Mouse (Mus musculus): ENCODE results near the gene Rgl2.
"Not testable (repeated sequence)": the region's sequence is repeated elsewhere in the genome, so short reads cannot be mapped to it uniquely, and the experiment has no call there.

Gene Rgl2

DNA sequence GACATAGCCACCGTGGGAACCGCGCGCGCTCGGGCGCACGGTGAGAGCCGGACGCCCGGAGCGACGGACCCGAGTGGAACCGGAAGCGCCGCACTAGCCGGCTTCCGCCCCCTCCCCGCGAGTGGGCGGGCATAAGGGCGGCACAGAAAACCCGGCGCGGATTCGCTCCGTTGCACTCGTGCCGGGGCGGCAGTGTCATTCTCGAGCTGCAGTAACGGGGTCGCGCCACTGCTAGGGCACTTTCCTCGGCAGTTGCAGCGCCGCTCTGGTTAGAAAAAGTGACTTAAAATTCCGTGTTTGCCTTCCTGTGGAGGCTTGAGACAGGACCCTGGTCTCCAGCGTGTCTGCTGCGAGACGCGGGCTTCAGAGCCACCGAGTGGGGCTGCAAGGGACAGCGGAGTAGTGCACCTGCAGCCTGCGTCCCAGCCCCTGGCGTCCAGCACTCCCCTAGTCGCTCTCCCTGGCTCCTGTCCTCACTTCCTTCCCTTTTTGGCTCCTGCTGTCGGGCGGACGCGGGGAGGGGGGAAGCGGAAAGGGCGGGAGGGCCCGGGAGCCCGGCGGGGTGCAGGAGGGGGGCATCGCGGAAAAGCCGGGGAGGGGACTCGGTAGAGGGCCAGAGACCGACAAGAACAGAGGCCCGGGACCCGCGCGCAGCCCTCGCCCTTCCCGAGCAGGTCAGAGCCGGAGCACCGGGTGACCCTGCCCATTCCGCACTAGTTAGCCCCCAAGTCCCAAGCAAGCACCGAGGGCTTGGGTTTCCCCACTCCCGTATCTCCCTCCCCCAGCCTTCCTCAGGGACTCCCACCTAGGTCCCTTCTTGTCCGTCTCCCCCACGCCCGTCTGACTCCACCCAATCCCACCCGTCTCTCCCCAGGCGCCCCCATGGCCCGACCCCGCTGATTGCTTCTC is at the start of gene Rgl2:
Gene Rgl2, plus strand, starts transcription at position 173 of the 909 bp plus-strand sequence.
- peak; percentile 95 for DNase-seq

DNA sequence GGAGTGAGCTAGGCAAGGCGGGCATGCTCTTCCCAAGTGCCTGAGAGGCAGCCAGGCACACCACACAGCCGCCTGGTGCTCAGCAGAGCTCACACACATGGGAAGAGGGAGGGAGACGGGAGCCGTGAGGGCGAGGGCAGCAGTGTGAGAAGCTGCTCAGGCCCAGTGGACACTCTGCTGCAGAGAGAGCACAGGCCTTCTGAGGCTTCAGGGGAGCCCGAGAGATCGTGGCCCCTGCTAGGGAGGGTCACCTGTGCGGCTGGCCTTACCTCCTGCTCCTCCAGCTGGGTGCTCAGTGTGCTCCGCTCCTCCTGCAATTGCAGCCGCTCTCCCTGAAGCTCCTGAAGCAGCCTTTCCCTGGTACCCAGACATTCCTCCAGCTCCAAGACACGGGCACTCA is 45.0 kb upstream of the Rgl2 start:
- not testable (repeated sequence) for DNase-seq

DNA sequence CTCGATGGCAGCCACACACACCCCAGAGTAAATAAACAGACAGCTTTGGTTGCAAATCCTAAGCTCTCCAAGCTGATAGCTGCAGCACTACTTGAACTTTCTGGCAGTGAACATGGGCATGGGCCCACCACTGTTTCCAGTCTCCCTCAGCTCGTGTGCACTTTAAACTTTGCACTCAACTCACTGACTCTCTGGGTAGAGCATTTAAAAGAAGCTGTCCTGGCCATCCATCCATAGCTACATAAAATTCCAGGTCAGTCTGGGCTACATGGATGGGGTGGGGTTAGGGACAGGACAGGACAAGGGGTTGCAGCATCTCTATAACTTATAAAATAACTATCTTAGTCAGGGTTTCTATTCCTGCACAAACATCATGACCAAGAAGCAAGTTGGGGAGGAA is 41.5 kb upstream of the Rgl2 start:
- DNase-seq = not testable (repeated sequence)

DNA sequence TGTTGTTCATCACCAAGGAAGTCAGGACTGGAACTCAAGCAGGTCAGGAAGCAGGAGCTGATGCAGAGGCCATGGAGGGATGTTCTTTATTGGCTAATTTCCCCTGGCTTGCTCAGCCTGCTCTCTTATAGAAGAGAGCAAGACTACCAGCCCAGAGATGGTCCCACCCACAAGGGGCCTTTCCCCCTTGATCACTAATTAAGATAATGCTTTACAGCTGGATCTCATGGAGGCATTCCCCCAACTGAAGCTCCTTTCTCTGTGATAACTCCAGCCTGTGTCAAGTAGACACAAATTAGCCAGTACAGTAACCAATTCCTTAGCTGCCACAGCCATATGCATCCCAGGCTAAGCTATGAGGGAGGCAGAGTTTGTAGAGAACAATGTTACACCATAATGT is 41.1 kb upstream of the Rgl2 start:
- not testable (repeated sequence) for DNase-seq

DNA sequence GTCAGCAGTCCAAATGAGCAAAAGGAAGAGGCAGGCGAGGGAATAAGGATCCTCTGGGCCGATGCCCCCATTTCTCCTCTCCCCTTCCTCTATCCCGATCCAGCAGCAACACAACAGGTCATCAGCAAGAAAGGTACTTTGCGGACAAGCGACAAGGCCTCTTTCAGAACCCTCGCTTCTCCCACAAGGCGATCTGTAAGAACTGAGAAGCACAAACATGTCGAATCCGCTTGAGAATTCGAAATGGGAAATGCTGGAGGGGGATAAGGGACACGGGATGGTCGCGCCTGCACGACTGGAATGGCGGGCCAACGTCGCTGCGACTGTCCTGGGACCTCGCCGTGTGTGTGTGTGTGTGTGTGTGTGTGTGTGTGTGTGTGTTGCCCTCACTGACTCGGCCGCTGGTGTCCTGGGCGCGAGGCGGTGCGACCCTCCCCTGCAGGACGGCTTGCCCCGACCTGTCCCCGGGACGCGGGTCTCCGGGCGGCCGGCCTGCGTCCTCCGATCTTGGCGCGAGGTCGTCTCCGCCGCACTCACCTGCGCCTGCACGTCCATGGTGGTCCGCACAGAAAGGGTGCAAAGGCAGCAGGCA is 39.3 kb upstream of the Rgl2 start:
- DNase-seq = not testable (repeated sequence)

DNA sequence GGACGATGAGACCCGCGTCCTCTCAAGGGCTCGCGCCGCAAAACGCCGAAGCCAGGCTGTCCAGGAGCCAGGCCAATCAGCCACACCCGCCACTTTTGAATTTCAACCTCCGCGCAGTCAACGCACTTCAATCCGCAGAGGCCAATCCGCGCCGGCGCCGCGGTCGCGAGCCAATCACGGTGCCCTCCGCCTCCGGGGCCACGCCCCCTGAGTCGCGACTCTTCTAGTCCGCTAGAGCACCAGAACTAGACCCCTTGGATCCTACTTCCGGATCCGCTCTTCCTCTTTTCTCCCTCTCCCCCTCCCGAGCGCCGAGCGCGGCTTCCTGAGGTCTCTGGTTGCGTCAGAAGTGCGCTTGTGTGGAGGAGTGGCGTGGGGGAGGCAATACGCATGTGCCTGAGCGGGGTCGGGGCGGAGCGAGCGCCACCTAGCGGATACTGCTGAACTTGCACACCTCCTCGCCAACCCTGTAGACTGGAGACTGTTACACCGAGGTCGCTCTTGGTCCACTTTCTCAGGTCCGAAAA is 38.7 kb upstream of the Rgl2 start, which contains the start of gene Kifc1:
Gene Kifc1, minus strand, starts transcription at position 129 of the 527 bp plus-strand sequence.
- DNase-seq = peak; percentile 100

DNA sequence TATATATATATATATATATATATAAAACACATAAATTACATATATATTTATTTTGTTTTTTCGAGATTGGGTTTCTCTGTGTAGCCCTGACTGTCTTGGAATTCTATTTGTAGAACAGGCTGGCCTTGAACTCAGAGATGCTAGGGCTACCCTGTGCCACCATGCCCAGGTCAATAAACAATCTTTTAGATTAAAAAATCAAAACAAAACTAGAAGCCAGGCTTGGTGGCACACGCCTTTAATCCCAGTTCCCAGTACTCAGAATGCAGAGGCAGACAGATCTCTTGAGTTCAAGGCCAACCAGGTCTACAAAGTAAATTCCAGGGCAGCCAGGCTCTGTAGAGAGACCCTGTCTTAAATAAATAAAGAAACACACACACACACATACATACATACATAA is 38.0 kb upstream of the Rgl2 start:
- DNase-seq = no peak

DNA sequence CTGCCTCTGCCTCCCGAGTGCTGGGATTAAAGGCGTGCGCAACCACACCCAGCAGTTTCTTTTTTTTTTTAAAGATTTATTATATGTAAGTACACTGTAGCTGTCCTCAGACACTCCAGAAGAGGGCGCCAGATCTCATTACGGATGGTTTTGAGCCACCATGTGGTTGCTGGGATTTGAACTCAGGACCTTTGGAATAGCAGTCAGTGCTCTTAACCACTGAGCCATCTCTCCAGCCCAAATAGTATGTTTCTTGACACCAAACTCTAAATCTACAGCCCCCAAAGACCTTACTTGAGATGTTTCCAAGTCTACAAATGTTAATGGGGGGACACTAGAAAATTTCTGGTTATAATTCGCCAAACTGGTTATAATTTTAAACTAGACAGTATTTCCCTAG is 37.5 kb upstream of the Rgl2 start:
- DNase-seq = not testable (repeated sequence)

DNA sequence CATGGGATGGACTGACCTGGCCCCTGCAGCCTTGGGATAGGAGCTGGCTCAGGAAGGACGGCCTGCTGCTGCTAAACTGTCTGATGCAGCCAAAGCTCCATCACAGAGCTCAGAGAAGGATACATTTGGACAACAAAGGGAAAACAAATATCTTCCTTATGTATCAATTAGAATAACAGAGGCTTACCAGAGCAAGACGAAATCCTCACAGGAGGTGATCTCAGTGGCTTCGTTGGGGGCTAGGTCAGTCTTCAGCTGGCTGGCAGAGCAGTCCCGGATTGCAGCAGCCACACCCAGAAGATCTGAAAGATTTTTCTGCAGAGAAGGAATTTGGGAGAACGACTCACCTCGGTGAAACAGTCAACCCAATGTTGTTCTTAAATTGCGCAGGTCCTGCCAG is 36.9 kb upstream of the Rgl2 start:
- DNase-seq = no peak

DNA sequence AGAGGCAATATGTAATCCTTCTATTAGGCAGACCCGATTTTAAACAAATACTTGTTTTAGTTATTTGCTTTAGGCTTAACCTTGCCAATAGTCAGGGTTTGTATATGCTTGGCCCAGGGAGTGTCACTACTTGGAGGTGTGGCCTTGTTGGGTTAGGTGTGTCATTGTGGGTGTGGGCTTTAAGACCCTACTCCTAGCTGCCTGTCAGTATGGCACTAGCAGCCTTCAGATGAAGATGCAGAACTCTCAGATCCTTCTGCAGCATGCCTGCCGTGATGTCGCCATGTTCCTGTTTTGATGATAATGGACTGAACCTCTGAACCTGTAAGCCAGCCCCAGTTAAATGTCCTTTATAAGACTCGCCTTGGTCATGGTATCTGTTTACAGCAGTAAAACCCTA is 36.3 kb upstream of the Rgl2 start:
- DNase-seq = not testable (repeated sequence)

DNA sequence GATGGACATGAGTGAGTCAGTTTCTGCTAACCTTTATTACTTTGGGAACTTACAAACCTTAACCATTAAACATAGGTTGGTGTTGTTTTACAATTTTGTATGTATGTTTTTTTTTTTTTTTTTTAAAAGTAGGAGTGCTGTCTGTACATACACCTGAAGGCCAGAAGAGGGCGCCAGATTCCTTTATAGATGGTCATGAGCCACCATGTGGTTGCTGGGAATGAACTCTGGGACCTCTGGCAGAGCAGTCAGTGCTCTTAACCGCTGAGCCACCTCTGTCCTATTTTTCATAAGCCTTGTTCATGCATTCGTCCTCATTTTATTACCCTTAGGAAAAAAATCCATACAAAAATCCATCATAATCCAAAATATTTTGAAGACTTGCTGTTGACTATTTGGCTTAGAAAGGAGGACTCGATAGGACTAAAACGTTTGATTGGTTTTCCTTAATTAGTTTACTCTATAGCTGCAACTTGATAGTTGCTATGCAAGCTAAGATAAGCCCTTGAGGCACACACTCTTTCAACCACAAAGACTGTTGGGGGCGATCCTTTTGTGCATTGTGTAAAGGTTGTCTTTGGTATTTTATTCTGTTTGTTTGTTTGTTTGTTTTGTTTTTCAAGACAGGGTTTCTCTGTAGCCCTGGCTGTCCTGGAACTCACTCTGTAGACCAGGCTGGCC is 32.1 kb upstream of the Rgl2 start:
- DNase-seq = no peak

DNA sequence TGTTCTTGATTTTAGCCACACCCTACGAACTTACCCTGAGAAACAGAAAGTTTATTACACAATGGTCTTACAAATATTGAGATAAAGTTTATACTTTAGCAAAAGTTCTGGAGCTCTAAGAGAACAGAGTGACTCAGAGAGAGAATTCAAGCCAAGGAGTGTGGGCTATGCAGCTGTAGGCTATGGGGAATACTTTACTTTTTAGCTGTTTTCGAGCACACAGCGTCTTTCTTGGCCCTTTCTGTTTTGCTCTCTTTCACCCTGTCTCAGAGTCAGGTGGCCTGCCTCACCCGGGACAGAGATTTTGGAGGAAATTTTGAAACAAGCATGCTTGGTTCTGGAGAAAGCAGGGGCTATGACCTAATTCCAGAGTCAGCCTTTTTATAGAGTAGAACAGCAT is 31.1 kb upstream of the Rgl2 start:
- not testable (repeated sequence) for DNase-seq

DNA sequence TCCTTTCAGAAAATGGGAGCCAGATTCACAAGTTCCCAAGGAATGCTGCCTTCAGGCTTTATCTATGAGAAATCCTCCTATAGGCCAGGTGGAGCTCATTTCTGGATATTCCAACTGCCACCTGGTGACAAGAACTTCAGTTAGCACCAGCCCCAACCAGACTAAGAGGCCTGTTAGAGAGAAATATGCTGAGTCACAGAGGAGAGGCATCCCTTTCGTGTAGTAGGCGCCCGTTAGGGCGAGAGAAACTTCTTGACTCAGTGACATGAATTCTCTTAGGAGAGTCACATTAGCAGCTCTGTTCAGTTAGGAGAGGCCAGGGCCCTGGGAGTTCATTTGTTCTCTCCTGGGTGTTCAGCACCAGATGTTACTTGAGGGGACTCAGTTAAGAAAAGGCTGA is 29.7 kb upstream of the Rgl2 start:
- DNase-seq = no peak

DNA sequence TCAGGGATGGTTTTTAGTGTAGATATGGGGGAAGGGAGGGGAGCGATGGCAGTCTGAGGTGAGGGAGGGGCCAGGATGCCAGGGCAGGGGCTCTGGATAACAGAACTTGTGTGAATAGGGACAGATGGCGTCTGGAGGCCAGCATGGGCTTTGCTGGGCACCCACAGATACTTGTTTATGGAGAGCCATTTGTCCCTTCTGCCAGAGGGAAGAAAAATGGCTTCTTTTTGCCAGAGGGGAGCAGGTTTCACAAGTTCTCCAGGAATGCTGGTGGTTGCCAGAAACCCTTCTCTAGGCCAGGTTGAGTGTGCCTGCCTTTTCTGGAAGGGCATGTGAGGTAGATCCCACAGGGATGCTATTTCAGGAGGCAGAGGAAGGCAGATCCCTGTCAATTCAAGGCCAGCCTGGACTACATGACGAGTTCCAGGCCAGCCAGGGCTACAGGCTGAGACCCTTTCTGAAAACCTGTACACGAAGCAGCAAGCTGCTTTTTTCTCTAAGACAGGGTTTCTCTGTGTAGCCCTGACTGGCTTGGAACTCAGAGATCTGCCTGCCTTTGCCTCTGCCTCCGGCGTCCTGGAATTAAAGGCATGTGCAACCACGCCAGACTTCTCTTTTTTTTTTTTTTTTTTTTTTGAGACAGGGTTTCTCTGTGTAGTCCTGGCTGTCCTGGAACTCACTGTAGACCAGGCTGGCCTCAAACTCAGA is 28.9 kb upstream of the Rgl2 start:
- DNase-seq = no peak

DNA sequence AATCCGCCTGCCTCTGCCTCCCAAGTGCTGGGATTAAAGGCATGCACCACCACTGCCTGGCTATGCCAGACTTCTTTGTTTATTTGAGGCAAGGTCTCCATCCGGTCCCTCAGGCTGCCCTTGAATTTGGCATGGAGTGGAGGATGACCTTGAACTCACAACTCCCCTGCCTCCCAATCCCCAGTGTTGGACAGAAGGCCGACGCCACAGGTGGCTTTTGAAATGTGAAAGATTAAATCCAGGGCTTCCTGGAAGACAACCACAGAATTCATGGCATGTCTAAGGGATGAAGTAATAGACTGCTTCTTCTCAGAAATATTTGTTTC is 28.4 kb upstream of the Rgl2 start:
- DNase-seq = no peak

DNA sequence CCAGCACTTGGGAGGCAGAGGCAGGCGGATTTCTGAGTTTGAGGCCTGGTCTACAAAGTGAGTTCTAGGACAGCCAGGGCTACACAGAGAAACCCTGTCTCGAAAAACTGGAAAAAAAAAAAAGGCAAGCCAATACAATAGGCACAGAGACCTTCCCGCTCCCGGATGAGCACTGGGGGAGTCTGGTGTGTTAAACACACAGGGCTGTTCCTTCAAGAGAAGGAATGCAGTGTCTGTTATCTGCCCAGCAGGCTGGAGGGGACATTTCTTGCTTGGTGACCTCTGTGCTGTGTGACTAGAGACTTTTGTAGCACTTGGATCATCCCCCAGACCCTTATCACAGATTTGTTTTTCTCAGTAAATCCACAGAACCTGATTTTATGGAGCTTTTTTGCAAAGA is 27.7 kb upstream of the Rgl2 start:
- DNase-seq = no peak

DNA sequence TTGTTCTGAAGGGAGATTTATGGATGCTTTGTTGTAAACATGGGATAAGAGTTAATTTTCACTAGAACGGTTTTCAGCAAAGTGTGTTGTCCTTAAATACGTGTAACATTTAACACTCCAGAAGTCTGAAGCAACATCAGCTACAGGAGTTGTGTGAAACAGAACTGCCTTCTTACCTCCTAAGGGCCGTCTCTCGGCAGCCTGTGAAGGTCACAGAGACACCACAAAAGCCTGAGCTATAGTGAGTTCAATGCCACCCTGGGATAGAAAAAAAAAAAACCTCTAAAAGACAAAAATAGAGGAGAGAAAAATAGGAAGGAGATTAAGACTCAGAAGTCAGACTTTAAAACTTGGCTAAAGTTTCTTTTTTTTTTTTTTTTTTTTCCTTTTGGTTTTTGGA is 27.3 kb upstream of the Rgl2 start:
- no peak for DNase-seq

DNA sequence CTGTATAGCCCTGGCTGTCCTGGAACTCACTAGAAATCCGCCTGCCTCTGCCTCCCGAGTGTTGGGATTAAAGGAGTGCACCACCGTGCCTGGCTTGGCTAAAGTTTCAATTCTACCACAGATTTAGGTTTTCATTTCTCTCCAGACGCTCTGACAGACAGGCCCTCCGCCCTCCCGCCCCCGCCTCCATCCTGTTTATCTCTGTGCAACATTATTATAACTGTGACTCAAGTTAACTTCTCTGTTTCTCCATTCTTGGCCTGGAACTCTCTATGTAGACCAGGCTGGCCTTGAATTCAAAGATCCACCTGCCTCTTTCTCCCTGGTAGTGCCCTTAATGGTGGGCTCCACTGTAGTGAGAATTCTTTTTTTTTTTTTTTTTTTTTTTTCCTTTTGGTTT is 26.9 kb upstream of the Rgl2 start:
- no peak for DNase-seq

DNA sequence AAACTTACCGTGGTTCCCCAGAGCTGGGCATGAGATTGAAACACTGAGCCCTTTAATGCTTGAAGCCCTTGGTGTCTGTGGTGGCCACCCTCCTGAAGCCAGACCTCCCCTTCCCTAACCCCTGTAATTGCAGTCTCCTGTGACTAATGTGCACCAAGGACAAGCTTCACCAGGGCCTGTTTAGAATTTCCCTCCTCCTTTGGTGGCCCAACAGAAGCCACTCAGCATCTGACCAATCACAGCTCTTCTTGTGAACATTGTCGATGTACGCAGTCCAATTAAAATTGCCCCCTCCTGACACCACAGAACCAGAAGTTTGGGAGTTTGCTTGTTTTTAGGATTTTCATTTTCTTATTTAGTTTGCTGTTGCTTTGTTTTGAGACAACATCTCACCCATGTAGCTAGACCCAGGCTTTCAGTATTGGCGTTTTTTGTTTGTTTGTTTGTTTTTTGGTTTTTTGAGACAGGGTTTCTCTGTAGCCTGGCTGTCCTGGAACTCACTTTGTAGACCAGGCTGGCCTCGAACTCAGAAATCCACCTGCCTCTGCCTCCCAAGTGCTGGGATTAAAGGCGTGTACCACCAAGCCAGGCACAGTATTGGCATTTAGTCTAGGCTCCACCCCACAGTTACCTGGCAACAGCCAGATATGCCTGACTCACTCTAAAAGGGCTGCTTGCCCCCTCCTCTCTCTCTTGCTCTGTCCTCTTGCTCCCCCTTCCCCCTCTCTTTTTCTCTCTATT is 25.3 kb upstream of the Rgl2 start:
- DNase-seq = not testable (repeated sequence)

DNA sequence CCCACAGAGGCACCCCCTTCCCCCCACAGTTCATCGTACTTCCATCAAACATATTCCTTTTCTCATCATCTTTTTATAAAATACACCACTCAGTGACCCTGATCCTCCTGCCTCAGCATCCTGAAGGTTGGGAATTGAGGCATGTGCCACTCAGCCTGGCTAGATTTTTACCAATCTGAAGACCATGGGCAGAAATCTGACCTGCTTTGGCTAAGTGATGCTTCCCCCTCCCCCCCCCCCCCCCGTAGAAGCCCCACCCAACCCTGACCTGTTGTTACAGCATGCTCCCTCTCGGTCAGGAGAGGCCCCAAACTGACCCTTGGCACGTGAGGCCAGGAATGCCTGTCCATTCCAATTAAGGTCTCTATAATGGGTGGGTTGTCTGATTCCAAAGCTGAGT is 24.5 kb upstream of the Rgl2 start, which contains the start of gene Platr17:
Gene Platr17, plus strand, starts transcription at position 301 of the 400 bp plus-strand sequence.
- DNase-seq = not testable (repeated sequence)

DNA sequence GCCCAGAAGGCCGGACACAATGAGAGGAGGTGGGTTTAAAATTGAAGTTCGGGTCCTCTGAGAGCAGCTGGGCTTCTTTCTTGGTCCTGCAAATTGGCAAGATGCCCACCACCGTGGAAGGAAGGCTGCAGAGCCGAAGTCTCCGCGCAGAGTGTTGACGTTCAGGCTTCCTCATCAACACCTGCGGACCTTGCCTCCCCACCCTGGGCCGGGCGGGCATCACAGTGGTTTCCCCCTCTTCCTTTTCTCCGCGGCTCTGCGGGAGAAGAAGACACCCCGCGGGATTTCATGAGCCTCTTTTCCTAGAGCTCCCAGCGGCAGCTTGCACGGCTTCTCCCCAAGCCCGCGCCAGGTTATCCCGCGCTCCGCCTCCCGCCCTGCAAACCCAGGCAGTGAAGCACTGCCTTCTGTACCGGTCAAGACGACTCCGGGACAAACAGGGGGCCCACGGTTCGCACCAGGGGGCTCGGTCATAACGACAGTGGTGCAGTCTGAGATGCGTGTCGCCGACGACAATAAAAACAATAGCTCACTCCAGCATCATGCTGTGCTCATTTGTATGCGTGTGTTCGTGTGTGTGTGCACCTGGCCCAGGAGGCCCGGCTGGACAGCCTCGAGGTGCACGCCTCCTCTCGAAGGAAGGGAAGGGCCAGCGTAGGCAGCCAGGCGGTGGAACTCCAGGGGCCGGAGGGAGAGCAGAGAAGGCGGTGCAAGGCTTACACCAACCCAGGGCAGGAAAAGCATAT is 20.8 kb upstream of the Rgl2 start:
- DNase-seq = peak; percentile 71

Measured in right cerebral cortex, postnatal 4 days (tissue).